Mouse (Mus musculus) midbrain, embryonic 11.5 days (tissue): ENCODE results near the gene Susd2. TPM values are rescaled to one million over a fixed set of nuclear protein-coding genes. Genes with fewer than 3 reads are reported as not detected.

Experiments
- ATAC-seq: fragments of 200-750 bp; cut with Nextera tagmentation; 2 replicates; pipeline ENCODE4 v1.8.0; 2017; ENCODE audit warnings: moderate TSS enrichment, moderate library complexity; ENCODE audit not compliant: low FRiP score
- DNase-seq: peaks from one replicate; pipeline ENCODE4 v3.0.0; 2015; ENCODE audit warnings: low spot score; ENCODE audit errors: missing footprints
- H3K27ac ChIP-seq: fragments of 300-500 bp; sonication (generic); 2 replicates; pipeline ENCODE4 v1.5.1; 2014; ENCODE audit warnings: low read depth, low read length
- H3K27me3 ChIP-seq: fragments of 300-500 bp; sonication (generic); 2 replicates; pipeline ENCODE4 v1.6.1; 2014; ENCODE audit warnings: mild to moderate bottlenecking, low read length, moderate library complexity, mixed read lengths; ENCODE audit not compliant: control insufficient read depth, insufficient read depth
- H3K36me3 ChIP-seq: fragments of 300-500 bp; sonication (generic); 2 replicates; pipeline ENCODE4 v1.6.1; 2014; ENCODE audit warnings: mild to moderate bottlenecking, low read length, moderate library complexity, mixed read lengths; ENCODE audit not compliant: control insufficient read depth, insufficient read depth
- H3K4me1 ChIP-seq: fragments of 300-500 bp; sonication (generic); 2 replicates; pipeline ENCODE4 v1.6.1; 2014; ENCODE audit warnings: low read length; ENCODE audit not compliant: control insufficient read depth, insufficient read depth
- H3K4me2 ChIP-seq: fragments of 300-500 bp; sonication (generic); 2 replicates; pipeline ENCODE4 v1.6.1; 2014; ENCODE audit warnings: mild to moderate bottlenecking, moderate library complexity
- H3K4me3 ChIP-seq: fragments of 300-500 bp; sonication (generic); 2 replicates; pipeline ENCODE4 v1.5.1; 2014; ENCODE audit warnings: low read depth, low read length
- H3K9ac ChIP-seq: fragments of 300-500 bp; sonication (generic); 2 replicates; pipeline ENCODE4 v1.6.1; 2014; ENCODE audit warnings: low read length
- H3K9me3 ChIP-seq: fragments of 300-500 bp; sonication (generic); 2 replicates; pipeline ENCODE4 v1.6.1; 2016; ENCODE audit warnings: low read length; ENCODE audit not compliant: control insufficient read depth
- WGBS: fragments of 180-500 bp; shearing (Covaris S2); extraction: QIAGEN DNeasy Blood & Tissue Kit; methylation state at CpG from one replicate; pipeline ENCODE4 v1.1.7; 2014; 5-methylcytosine and 5-hydroxymethylcytosine counted together
- polyA plus RNA-seq: library from polyadenylated mRNA; unstranded; fragments of >200 nt; fragmentation: Nextera tagmentation; extraction: Ambion mirVana; gene quantifications from 2 replicates; pipeline ENCODE4 v1.2.1, GENCODE M21; 2014

Susd2 gene
- polyA plus RNA-seq, 1 experiment from 2014 or later = 1.6 TPM

GRCm38 (mm10) chr10:75676819-75677565 is 33.2 kb upstream of the Susd2 start:
- H3K9me3 ChIP-seq = no peaks in the 10 kb centered on the region
- ATAC-seq (no peak), DNase-seq (no peak)
- no peaks in the 10 kb centered on the region for H3K27me3 ChIP-seq
- 91% methylated on average over 7 of the region's 7 CpGs for WGBS
- H3K27ac ChIP-seq = no peak overlapping the region
- H3K4me3 ChIP-seq = no peak overlapping the region
- no peaks in the 10 kb centered on the region for H3K4me1 ChIP-seq
- no peak overlapping the region for H3K4me2 ChIP-seq
- no peaks in the 10 kb centered on the region for H3K36me3 ChIP-seq
- no peak overlapping the region for H3K9ac ChIP-seq

DNA sequence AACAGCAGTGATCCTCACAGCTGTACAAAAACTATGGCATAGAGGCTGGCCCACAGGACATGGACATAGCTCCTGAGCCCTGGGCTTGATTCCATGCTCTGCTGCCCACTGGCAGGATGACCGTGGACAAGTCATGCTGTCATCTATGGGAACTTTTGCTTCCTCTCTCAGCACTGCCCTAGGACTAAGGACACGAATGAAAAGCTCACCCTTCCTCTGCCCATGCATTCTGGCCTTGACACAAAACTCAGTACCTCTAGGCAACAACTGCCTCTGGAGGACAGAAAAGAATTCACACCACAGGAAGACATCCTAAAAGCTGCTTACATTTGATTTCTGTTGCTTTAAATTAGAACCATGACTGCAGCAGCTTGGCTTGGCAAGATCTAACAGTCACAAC is 32.5 kb upstream of the Susd2 start:
- Histone ChIP-seq H3K9ac (no peak overlapping the region), H3K27me3 (no peaks in the 10 kb centered on the region), H3K36me3 (no peaks in the 10 kb centered on the region), H3K4me3 (no peak overlapping the region), H3K9me3 (no peaks in the 10 kb centered on the region), H3K4me2 (no peak overlapping the region), H3K27ac (no peak overlapping the region), H3K4me1 (no peaks in the 10 kb centered on the region)
- ATAC-seq (no peak), DNase-seq (no peak)
- 92% methylated on average over 2 of the region's 2 CpGs for WGBS

DNA sequence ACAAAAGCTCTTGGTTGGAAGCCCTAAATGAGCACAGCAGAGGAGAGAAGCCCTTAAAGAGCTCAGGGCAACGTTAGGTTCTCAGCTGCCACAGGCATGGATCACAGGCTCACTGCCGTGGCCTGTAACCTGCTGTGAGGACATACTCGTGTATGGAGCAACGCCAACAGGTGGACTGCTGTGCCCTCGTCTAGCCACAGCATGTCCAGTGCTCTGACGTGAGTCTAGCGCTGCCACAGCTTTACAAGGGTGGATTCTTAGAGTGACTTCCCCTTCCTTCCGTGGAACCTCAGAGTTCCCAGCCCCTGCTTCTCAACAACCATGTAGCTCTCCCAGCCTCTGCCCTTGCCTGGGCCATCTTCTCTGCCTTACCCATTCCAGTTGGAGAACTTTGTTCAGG is 31.8 kb upstream of the Susd2 start:
- Histone ChIP-seq H3K27me3 (no peaks in the 10 kb centered on the region), H3K9ac (no peak overlapping the region), H3K36me3 (no peaks in the 10 kb centered on the region), H3K4me3 (no peak overlapping the region), H3K4me1 (no peaks in the 10 kb centered on the region), H3K27ac (no peak overlapping the region), H3K9me3 (no peaks in the 10 kb centered on the region), H3K4me2 (no peak overlapping the region)
- DNase-seq (no peak), ATAC-seq (no peak)
- 80% methylated on average over 8 of the region's 8 CpGs for WGBS

GRCm38 (mm10) chr10:75669936-75670335 is 26.1 kb upstream of the Susd2 start:
- Histone ChIP-seq H3K9me3 (no peaks in the 10 kb centered on the region), H3K9ac (no peak overlapping the region), H3K27me3 (peaks cover 5% of the 10 kb centered on the region), H3K4me3 (no peak overlapping the region), H3K27ac (no peak overlapping the region), H3K4me2 (no peak overlapping the region), H3K36me3 (no peaks in the 10 kb centered on the region), H3K4me1 (peaks cover 14% of the 10 kb centered on the region)
- 90% methylated on average over 1 of the region's 1 CpGs for WGBS
- ATAC-seq (no peak), DNase-seq (peak; percentile 54)

DNA sequence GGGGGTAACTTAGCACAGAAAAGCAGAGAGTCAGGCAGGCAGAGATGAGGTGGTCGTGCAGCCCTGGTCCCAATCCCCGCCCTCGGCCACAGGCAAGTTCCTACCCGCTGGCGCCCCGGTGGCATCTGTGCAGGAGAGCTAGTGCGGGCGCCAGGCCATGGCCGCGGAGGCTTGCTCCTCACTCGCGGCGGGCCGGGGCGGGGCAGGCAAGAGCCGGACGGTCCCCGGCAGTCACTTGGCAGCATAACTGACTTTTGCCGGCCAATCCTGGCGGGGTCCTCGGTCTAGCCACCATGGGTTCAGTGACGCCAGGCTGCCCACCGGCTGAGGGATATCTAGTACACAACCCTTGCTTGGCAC is 24.1 kb upstream of the Susd2 start:
- peak overlapping the region; percentile 99 for H3K4me2 ChIP-seq
- H3K27me3 ChIP-seq = peaks cover 5% of the 10 kb centered on the region
- DNase-seq (no peak), ATAC-seq (peak; percentile 67)
- WGBS = 2% methylated on average over 23 of the region's 23 CpGs
- no peaks in the 10 kb centered on the region for H3K9me3 ChIP-seq
- H3K9ac ChIP-seq = peak overlapping the region; percentile 60
- peak overlapping the region; percentile 43 for H3K4me3 ChIP-seq
- H3K4me1 ChIP-seq = peaks cover 14% of the 10 kb centered on the region
- no peaks in the 10 kb centered on the region for H3K36me3 ChIP-seq
- H3K27ac ChIP-seq = no peak overlapping the region

DNA sequence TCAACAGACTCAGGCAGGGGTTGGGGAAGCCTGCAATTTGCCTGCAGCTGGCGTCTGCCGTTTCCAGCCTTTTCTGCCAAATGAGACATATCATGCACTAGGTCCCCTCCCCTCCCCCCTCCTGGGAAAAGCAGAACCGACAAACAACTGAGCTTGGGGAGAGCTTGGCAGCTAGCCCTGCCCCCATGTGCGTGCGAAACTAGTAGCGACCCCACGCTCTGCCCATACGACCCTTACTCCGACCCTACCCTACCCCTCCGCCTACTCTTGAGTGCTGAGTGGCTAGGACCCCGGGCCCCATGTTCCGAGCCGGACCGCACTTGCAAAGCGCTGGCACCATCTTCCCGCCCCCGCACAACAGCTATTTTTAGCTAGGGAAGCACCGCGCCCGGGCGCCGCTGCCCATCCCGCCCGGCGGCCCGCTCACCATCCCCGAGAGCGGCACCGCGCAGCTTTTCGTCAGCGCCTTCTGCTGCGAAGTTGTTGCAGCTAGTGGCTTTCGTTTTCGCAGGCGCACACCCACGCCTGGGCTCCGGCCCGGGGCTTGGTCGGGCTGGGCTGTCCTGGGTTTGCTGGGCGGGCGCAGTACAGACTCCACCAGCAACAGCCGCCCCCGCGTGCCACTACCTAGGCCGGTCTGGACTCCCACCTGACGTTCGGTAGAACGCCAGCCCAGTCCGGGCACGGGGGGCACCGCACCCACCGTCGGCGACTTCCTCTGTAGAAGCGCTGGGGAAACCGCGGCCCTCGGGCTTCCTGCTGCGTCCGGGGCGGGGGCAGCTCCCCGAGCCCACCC is 23.5 kb upstream of the Susd2 start:
- Histone ChIP-seq H3K9ac (peak overlapping the region; percentile 60), H3K4me3 (peak overlapping the region; percentile 43), H3K4me2 (peak overlapping the region; percentile 99), H3K4me1 (peaks cover 14% of the 10 kb centered on the region), H3K36me3 (no peaks in the 10 kb centered on the region), H3K27me3 (peaks cover 5% of the 10 kb centered on the region), H3K9me3 (no peaks in the 10 kb centered on the region), H3K27ac (no peak overlapping the region)
- DNase-seq (peak; percentile 93), ATAC-seq (peak; percentile 77)
- 1% methylated on average over 63 of the region's 63 CpGs for WGBS

DNA sequence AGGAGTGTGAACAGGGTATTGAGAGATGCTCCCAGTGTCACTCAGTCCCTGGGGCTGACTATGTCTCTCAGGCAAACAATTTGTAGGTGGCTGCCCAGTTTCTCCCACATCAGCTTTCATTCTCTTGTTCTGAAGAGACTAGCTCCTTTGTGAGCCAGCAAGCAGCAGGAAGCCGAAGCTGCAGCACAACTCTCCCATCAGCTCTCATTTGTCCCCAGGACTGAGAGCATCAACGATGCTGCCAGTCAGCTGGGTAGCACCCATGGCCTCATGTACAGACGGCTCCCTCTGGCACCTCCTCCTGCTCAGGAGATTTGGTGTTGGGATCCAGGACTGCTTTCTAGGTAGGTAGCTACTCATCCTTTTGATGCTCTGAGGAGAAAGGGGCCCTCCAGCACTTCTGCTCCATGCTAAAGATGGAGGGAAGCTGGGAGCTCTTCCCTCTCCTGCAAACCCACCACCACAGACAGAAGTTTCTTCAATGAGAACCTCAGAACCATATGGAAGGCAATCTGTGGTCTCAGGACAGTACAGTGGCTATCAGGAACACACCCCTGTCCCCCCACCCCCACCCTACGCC is 22.7 kb upstream of the Susd2 start:
- Histone ChIP-seq H3K4me3 (0 out of 2 replicates have a peak overlapping the region, but pooled peaks have one; percentile 43), H3K4me2 (peak overlapping the region; percentile 99), H3K9me3 (no peaks in the 10 kb centered on the region), H3K27ac (no peak overlapping the region), H3K27me3 (peaks cover 5% of the 10 kb centered on the region), H3K4me1 (peaks cover 14% of the 10 kb centered on the region), H3K9ac (no peak overlapping the region), H3K36me3 (no peaks in the 10 kb centered on the region)
- WGBS = 48% methylated on average over 4 of the region's 4 CpGs
- peak; percentile 84 for DNase-seq
- ATAC-seq = no peak

DNA sequence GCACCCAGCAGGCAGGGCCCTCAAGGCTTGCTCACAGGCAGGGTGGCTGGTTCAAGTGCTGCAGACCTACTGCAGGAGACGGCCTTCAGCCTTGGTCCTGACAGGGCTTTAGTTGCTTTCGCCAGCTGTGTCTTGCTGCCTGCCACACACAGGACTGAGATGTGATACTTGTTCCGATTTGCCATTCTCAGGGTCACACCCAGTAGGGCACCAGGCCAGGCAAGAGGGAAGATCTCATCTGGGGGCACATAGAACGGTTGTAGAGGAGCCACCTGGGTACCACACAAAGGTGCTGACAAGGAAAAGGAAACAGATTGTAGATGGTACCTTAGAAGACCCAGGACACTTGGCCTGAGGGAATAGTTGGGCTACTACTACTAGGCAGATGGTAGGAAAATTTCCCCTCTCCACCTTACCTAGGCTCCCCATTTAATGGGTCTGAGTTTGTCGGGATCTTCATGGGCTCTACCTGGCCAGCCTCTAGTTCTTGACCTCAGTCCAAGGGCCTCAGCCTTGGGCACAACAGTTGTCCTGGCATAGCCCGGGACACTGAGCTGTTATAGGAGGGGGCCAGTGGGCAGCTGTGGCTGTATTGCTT is 21.0 kb upstream of the Susd2 start:
- ATAC-seq (no peak), DNase-seq (peak; percentile 65)
- no peaks in the 10 kb centered on the region for H3K9me3 ChIP-seq
- H3K9ac ChIP-seq = no peak overlapping the region
- H3K27ac ChIP-seq = no peak overlapping the region
- H3K4me3 ChIP-seq = no peak overlapping the region
- peaks cover 14% of the 10 kb centered on the region for H3K4me1 ChIP-seq
- peaks cover 5% of the 10 kb centered on the region for H3K27me3 ChIP-seq
- WGBS = 89% methylated on average over 6 of the region's 6 CpGs
- no peaks in the 10 kb centered on the region for H3K36me3 ChIP-seq
- H3K4me2 ChIP-seq = no peak overlapping the region

DNA sequence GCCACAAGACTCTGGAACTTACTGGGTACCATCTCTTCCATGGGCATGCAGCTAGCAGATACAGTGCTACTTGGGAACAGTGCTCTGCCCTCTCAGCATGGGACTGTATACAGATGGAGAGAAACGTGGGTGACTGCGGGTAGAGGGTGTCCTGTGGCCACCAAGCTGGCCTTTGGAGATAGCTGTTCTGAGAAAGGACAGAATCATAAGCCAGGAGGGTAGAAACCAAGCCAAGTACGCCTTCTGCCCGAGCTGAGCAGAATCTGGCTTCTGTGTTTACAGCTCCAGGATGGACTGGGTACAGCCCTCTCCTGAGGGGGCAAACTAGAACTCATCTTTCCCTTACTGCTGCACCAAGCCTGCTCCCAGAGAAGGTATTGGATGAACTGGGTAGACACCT is 18.8 kb upstream of the Susd2 start:
- H3K9ac ChIP-seq = no peak overlapping the region
- no peak for ATAC-seq
- no peak overlapping the region for H3K4me3 ChIP-seq
- no peak overlapping the region for H3K27ac ChIP-seq
- H3K4me1 ChIP-seq = peaks cover 9% of the 10 kb centered on the region
- peaks cover 3% of the 10 kb centered on the region for H3K36me3 ChIP-seq
- H3K4me2 ChIP-seq = no peak overlapping the region
- WGBS = 94% methylated on average over 4 of the region's 4 CpGs
- no peaks in the 10 kb centered on the region; the same call in 1 of the 2 replicates for H3K27me3 ChIP-seq
- H3K9me3 ChIP-seq = no peaks in the 10 kb centered on the region
- peak; percentile 71 for DNase-seq
